Mouse (Mus musculus): ENCODE results near the gene Kifc1. TPM values are rescaled to one million over a fixed set of nuclear protein-coding genes. Genes with fewer than 3 reads are reported as not detected.
A peak's percentile ranks its signal among the peaks of the same experiment; 100 is the strongest.

Gene Kifc1
- polyA plus RNA-seq, 1 experiment from 2014 or later = 5.4 TPM

DNA sequence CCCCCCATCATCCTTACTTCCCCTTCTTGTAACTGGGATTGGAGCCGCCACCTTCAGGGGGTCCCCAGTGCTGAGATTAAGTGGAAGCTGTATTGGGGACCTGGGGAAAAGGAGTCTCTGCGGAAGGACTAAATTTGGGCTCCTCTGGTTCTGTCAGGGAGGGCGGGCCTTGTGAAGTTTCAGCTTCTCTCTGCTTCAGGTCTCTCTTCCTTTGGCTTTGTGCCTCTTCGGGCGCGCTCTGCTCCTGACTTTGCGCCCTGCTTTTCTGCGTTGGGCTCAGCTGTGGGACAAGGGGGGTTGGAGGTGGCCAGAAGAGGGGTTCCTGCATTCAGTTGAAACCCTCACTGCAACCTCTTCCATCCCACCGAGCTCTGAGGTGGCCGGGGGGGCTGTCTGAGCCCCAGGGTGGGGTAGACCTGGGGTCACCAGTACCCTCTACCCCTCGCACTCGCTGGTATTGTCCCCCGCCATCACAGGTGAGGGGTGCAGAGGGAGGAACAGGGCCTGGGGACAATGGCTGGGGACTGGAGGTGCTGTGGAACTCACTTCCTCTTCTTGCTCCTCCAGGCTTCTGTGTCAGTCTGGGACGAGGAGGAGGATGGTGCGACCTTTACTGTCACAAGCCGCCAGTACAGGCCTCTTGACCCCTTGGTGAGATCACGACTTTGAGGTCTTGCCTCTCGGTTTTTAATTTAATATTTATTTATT, 40.9 kb upstream of the Kifc1 start:
- peaks cover 8 to 18% of the 10 kb centered on the region in 2 experiments; a peak in 3 of 4 replicates for H3K4me1 ChIP-seq (ENCODE audit: control insufficient read depth in 2 of 2, insufficient read depth in 2 of 2, low read length in 2 of 2)
- H3K9ac ChIP-seq (ENCODE audit: low read length) = peak overlapping the region; percentile 91
- ATAC-seq (ENCODE audit: insufficient number of reproducible peaks, insufficient read depth, low FRiP score, low read depth) = no peak
- no peaks in the 10 kb centered on the region for H3K9me3 ChIP-seq (ENCODE audit: control insufficient read depth, low read length)
- H3K27ac ChIP-seq (replicated peaks in 1 of 2; ENCODE audit: control insufficient read depth in 1 of 2, insufficient read depth in 1 of 2, low read depth in 2 of 2, low read length in 2 of 2) = no peak overlapping the region
- 41% methylated on average over 18 of the region's 18 CpGs for WGBS
- no peaks in the 10 kb centered on the region for H3K27me3 ChIP-seq (ENCODE audit: control insufficient read depth, insufficient read depth, low read length)
- H3K4me2 ChIP-seq (ENCODE audit: low read length) = peak overlapping the region; percentile 97
- H3K36me3 ChIP-seq (ENCODE audit: control insufficient read depth, insufficient read depth, low read length) = peaks cover 53% of the 10 kb centered on the region
- peak overlapping the region; percentile 82 to 91 for H3K4me3 ChIP-seq (ENCODE audit: control insufficient read depth in 1 of 2, insufficient read depth in 1 of 2, low read depth in 1 of 2, low read length in 2 of 2)

DNA sequence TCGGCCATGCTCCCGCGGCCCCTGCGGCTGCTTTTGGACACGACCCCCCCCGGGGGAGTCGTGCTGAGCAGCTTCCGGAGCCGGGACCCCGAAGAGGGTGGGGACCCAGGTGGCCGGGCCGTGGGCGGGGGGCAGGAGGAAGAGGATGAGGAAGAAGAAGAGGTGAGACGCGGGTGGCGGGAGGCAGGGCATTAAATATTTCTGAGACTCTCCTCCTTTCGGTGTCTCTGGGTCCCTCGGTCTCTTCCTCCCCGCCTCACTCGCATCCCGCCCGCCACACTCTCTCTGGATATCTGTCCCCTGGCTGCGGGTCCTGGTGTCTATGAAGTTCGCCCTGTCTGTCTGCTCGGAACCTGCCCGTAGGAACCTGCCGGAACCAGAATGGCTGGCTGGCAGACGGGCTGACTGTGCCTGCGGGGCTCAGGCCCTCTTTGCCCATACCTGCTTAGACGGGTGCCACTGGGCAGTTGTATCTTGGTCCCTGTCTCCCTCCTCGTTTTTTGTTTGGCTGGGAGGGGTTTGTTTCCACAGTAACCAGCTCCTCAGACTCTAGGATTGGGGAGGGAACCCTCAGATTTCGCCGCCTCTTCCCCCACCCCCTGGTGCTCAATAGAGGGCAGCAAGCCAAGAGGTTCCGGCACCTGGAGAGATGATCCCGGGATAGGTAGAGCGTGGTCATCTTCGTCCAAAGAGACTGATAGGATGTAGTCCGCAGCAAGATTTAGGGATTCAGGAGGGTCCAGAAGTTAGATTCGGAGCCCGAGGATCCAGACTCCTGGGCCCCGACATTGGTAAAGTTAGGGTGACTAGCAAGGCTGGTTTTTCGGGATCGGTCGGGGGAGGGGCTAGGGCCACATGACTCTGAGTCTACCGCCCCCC, 40.1 kb upstream of the Kifc1 start:
- no peaks in the 10 kb centered on the region for H3K27me3 ChIP-seq (ENCODE audit: control insufficient read depth, insufficient read depth, low read length)
- H3K9ac ChIP-seq (ENCODE audit: low read length) = peak overlapping the region; percentile 91
- H3K9me3 ChIP-seq (ENCODE audit: control insufficient read depth, low read length) = no peaks in the 10 kb centered on the region
- under 1% methylated on average over 45 of the region's 45 CpGs for WGBS
- H3K4me3 ChIP-seq (ENCODE audit: control insufficient read depth in 1 of 2, insufficient read depth in 1 of 2, low read depth in 1 of 2, low read length in 2 of 2) = peak overlapping the region; percentile 82 to 91
- peaks cover 8 to 18% of the 10 kb centered on the region in 2 experiments; a peak in 3 of 4 replicates for H3K4me1 ChIP-seq (ENCODE audit: control insufficient read depth in 2 of 2, insufficient read depth in 2 of 2, low read length in 2 of 2)
- ATAC-seq (ENCODE audit: insufficient number of reproducible peaks, insufficient read depth, low FRiP score, low read depth) = no peak
- peak overlapping the region; percentile 97 for H3K4me2 ChIP-seq (ENCODE audit: low read length)
- H3K27ac ChIP-seq (replicated peaks in 1 of 2; ENCODE audit: control insufficient read depth in 1 of 2, insufficient read depth in 1 of 2, low read depth in 2 of 2, low read length in 2 of 2) = peak overlapping the region; percentile 99
- peaks cover 48% of the 10 kb centered on the region for H3K36me3 ChIP-seq (ENCODE audit: control insufficient read depth, insufficient read depth, low read length)

DNA sequence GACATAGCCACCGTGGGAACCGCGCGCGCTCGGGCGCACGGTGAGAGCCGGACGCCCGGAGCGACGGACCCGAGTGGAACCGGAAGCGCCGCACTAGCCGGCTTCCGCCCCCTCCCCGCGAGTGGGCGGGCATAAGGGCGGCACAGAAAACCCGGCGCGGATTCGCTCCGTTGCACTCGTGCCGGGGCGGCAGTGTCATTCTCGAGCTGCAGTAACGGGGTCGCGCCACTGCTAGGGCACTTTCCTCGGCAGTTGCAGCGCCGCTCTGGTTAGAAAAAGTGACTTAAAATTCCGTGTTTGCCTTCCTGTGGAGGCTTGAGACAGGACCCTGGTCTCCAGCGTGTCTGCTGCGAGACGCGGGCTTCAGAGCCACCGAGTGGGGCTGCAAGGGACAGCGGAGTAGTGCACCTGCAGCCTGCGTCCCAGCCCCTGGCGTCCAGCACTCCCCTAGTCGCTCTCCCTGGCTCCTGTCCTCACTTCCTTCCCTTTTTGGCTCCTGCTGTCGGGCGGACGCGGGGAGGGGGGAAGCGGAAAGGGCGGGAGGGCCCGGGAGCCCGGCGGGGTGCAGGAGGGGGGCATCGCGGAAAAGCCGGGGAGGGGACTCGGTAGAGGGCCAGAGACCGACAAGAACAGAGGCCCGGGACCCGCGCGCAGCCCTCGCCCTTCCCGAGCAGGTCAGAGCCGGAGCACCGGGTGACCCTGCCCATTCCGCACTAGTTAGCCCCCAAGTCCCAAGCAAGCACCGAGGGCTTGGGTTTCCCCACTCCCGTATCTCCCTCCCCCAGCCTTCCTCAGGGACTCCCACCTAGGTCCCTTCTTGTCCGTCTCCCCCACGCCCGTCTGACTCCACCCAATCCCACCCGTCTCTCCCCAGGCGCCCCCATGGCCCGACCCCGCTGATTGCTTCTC, 39.2 kb upstream of the Kifc1 start, which contains the start of gene Rgl2:
TSS of gene Rgl2 (plus strand) at position 173 of the 909 bp plus-strand sequence.
- WGBS = 0% methylated on average over 80 of the region's 80 CpGs
- ATAC-seq (ENCODE audit: insufficient number of reproducible peaks, insufficient read depth, low FRiP score, low read depth) = peak; percentile 83

DNA sequence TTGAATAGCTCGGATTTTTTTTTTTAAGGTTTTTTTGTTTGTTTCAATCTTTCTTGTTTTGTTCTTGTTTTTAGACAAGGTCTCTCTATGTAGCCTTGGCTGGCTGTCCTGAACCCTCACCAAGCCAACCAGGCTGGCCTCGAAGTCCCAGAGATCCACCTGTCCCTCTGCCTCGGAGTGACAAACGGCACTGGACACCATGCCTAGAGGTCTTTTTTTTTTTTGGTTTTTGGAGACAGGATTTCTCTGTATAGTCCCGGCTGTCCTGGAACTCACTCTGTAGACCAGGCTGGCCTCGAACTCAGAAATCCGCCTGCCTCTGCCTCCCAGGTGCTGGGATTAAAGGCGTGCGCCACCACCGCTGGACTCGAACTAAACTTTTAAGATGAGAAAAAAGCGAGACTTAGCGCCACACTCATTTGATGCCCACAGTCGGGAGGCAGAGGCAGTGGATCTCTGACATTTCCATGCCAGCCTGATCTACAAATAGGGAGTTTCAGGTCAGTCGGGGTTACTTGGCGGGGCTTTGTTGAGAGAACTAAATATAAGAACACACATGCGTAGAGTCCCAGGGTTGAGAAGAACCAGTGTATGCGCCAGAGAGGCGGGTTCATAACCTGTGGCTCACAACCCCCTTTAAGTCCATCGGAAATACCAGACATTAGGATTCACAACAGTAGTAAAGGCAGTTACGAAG, 37.9 kb upstream of the Kifc1 start:
- peaks cover 28% of the 10 kb centered on the region for H3K36me3 ChIP-seq (ENCODE audit: control insufficient read depth, insufficient read depth, low read length)
- ATAC-seq (ENCODE audit: insufficient number of reproducible peaks, insufficient read depth, low FRiP score, low read depth) = no peak
- H3K4me3 ChIP-seq (ENCODE audit: control insufficient read depth in 1 of 2, insufficient read depth in 1 of 2, low read depth in 1 of 2, low read length in 2 of 2) = peak overlapping the region; percentile 82 to 91
- peaks cover 8 to 18% of the 10 kb centered on the region in 2 experiments; a peak in 3 of 4 replicates for H3K4me1 ChIP-seq (ENCODE audit: control insufficient read depth in 2 of 2, insufficient read depth in 2 of 2, low read length in 2 of 2)
- WGBS = 51% methylated on average over 21 of the region's 21 CpGs
- no peaks in the 10 kb centered on the region for H3K27me3 ChIP-seq (ENCODE audit: control insufficient read depth, insufficient read depth, low read length)
- H3K9ac ChIP-seq (ENCODE audit: low read length) = peak overlapping the region; percentile 91
- peak overlapping the region; percentile 97 for H3K4me2 ChIP-seq (ENCODE audit: low read length)
- no peaks in the 10 kb centered on the region for H3K9me3 ChIP-seq (ENCODE audit: control insufficient read depth, low read length)
- H3K27ac ChIP-seq (replicated peaks in 1 of 2; ENCODE audit: control insufficient read depth in 1 of 2, insufficient read depth in 1 of 2, low read depth in 2 of 2, low read length in 2 of 2) = no peak overlapping the region

More for the DNA sequence above, 39.2 kb upstream of the Kifc1 start, which contains the start of gene Rgl2:
- Histone ChIP-seq H3K4me2 (ENCODE audit: low read length) (peak within 1 kb of the TSS; percentile 97), H3K27me3 (ENCODE audit: control insufficient read depth, insufficient read depth, low read length) (no peaks in the 10 kb centered on the region), H3K4me1 (ENCODE audit: control insufficient read depth in 2 of 2, insufficient read depth in 2 of 2, low read length in 2 of 2) (peaks cover 8 to 18% of the 10 kb centered on the region in 2 experiments; a peak in 3 of 4 replicates), H3K36me3 (ENCODE audit: control insufficient read depth, insufficient read depth, low read length) (peaks cover 40% of the 10 kb centered on the region), H3K9ac (ENCODE audit: low read length) (peak within 1 kb of the TSS; percentile 91), H3K9me3 (ENCODE audit: control insufficient read depth, low read length) (no peaks in the 10 kb centered on the region), H3K27ac (replicated peaks in 1 of 2; ENCODE audit: control insufficient read depth in 1 of 2, insufficient read depth in 1 of 2, low read depth in 2 of 2, low read length in 2 of 2) (peak within 1 kb of the TSS; percentile 99), H3K4me3 (ENCODE audit: control insufficient read depth in 1 of 2, insufficient read depth in 1 of 2, low read depth in 1 of 2, low read length in 2 of 2) (peak within 1 kb of the TSS; percentile 82 to 91)

DNA sequence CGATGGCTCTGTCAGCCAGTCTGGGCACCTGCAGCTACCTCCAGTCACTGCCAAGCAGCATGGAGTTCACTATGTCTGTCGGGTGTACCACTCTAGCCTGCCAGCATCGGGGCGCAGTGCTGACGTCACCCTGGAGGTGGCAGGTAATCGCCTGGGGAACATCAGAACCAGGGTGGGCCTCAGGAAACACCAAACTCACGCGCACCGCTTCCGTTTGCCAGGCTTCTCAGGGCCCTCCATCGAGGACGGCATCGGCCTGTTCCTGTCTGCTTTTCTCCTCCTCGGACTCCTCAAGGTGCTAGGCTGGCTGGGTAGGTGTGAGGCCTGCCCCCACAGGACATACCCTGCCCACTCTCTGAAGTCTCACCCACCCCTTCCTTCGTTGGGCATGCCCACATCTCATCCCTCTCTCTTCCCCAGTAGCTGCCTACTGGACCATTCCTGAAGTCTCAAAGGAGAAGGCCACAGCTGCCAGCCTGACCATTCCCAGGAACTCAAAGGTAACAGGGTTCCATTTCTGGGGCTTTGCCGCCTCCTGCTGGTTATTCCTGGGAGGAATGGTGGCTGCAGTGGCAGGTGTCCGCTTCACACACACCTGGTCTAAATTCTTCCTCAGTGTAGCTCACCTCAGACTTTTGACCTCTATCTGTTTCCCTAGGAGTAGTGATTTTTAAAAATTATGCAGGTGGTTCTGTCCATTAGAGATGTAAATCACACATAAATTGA, 35.9 kb upstream of the Kifc1 start:
- Histone ChIP-seq H3K27ac (replicated peaks in 1 of 2; ENCODE audit: control insufficient read depth in 1 of 2, insufficient read depth in 1 of 2, low read depth in 2 of 2, low read length in 2 of 2) (no peak overlapping the region), H3K9ac (ENCODE audit: low read length) (no peak overlapping the region), H3K36me3 (ENCODE audit: control insufficient read depth, insufficient read depth, low read length) (peaks cover 11% of the 10 kb centered on the region), H3K4me1 (ENCODE audit: control insufficient read depth in 2 of 2, insufficient read depth in 2 of 2, low read length in 2 of 2) (peaks cover 8 to 17% of the 10 kb centered on the region in 2 experiments; a peak in 3 of 4 replicates), H3K9me3 (ENCODE audit: control insufficient read depth, low read length) (no peaks in the 10 kb centered on the region), H3K27me3 (ENCODE audit: control insufficient read depth, insufficient read depth, low read length) (no peaks in the 10 kb centered on the region), H3K4me3 (ENCODE audit: control insufficient read depth in 1 of 2, insufficient read depth in 1 of 2, low read depth in 1 of 2, low read length in 2 of 2) (no peak overlapping the region), H3K4me2 (ENCODE audit: low read length) (no peak overlapping the region)
- 74% methylated on average over 17 of the region's 17 CpGs for WGBS
- ATAC-seq (ENCODE audit: insufficient number of reproducible peaks, insufficient read depth, low FRiP score, low read depth) = no peak

DNA sequence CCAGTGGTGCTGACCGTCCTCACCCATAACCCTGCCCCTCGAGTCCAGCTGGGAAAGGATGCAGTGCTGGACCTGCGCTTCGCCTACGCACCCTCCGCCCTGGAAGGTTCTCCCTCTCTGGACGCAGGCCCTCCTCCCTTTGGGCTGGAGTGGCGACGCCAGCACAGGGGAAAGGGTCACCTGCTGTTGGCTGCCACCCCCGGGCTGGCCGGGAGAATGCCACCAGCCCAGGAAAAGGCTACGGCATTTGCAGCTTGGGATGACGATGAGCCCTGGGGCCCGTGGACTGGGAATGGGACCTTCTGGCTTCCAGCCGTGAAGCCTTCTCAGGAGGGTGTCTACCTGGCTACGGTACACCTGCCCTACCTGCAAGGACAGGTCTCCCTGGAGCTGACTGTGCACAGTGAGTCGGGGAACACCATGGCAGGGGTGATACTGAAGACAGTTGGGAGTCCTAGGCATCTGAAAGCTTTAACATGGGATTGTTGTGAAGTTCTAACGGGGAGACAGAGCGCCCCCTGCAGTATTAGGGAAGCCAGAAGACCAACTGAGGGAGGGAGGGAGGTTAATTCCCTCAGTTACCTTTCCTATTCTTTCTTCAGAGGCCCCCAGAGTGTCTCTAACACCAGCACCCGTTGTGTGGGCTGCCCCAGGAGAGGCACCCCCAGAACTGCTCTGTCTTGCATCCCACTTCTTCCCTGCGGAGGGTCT, 35.1 kb upstream of the Kifc1 start:
- Histone ChIP-seq H3K4me2 (ENCODE audit: low read length) (no peak overlapping the region), H3K27me3 (ENCODE audit: control insufficient read depth, insufficient read depth, low read length) (no peaks in the 10 kb centered on the region), H3K4me1 (ENCODE audit: control insufficient read depth in 2 of 2, insufficient read depth in 2 of 2, low read length in 2 of 2) (peaks cover under 1 to 9% of the 10 kb centered on the region in 2 experiments; a peak in 3 of 4 replicates), H3K27ac (replicated peaks in 1 of 2; ENCODE audit: control insufficient read depth in 1 of 2, insufficient read depth in 1 of 2, low read depth in 2 of 2, low read length in 2 of 2) (no peak overlapping the region), H3K36me3 (ENCODE audit: control insufficient read depth, insufficient read depth, low read length) (peaks cover 11% of the 10 kb centered on the region), H3K4me3 (ENCODE audit: control insufficient read depth in 1 of 2, insufficient read depth in 1 of 2, low read depth in 1 of 2, low read length in 2 of 2) (no peak overlapping the region), H3K9ac (ENCODE audit: low read length) (no peak overlapping the region), H3K9me3 (ENCODE audit: control insufficient read depth, low read length) (no peaks in the 10 kb centered on the region)
- 82% methylated on average over 19 of the region's 21 CpGs for WGBS
- no peak for ATAC-seq (ENCODE audit: insufficient number of reproducible peaks, insufficient read depth, low FRiP score, low read depth)

Data from heart, embryonic 14.5 days (tissue).